Mouse (Mus musculus): ENCODE measurements around the gene Scn5a. TPM values are rescaled to one million over a fixed set of nuclear protein-coding genes. Genes with fewer than 3 reads are reported as not detected.

Gene Scn5a
- polyA plus RNA-seq, 1 experiment from 2014 or later = 0.05 TPM

GRCm38 (mm10) chr9:119580668-119581067, 1.9 kb upstream of the Scn5a start:
- Histone ChIP-seq H3K36me3 (replicated peaks) (no peaks in the 10 kb centered on the region), H3K4me1 (replicated peaks) (peaks cover 12% of the 10 kb centered on the region), H3K27ac (replicated peaks) (no peak overlapping the region), H3K4me2 (no peak overlapping the region), H3K9ac (no peak overlapping the region), H3K27me3 (peaks cover 64% of the 10 kb centered on the region), H3K4me3 (replicated peaks) (no peak overlapping the region), H3K9me3 (replicated peaks) (no peaks in the 10 kb centered on the region)
- WGBS (ENCODE audit: insufficient replicate concordance) = under 1% methylated on average over 6 of the region's 6 CpGs
- no peak for ATAC-seq (ENCODE audit: insufficient read depth)

GRCm38 (mm10) chr9:119580187-119580586, 1.4 kb upstream of the Scn5a start:
- Histone ChIP-seq H3K27me3 (peaks cover 68% of the 10 kb centered on the region), H3K27ac (replicated peaks) (no peak overlapping the region), H3K4me3 (replicated peaks) (no peak overlapping the region), H3K9ac (no peak overlapping the region), H3K4me2 (no peak overlapping the region), H3K4me1 (replicated peaks) (peaks cover 12% of the 10 kb centered on the region), H3K9me3 (replicated peaks) (no peaks in the 10 kb centered on the region), H3K36me3 (replicated peaks) (no peaks in the 10 kb centered on the region)
- WGBS (ENCODE audit: insufficient replicate concordance) = 80% methylated on average over 17 of the region's 17 CpGs
- no peak for ATAC-seq (ENCODE audit: insufficient read depth)

GRCm38 (mm10) chr9:119578311-119578635, 543 bp downstream of the Scn5a start:
- WGBS (ENCODE audit: insufficient replicate concordance) = 3% methylated on average over 24 of the region's 24 CpGs

GRCm38 (mm10) chr9:119576977-119577376, 1.8 kb downstream of the Scn5a start:
- H3K4me3 ChIP-seq (replicated peaks) = no peak overlapping the region
- no peaks in the 10 kb centered on the region for H3K9me3 ChIP-seq (replicated peaks)
- no peak for ATAC-seq (ENCODE audit: insufficient read depth)
- H3K27me3 ChIP-seq = peaks cover 89% of the 10 kb centered on the region
- H3K36me3 ChIP-seq (replicated peaks) = no peaks in the 10 kb centered on the region
- WGBS (ENCODE audit: insufficient replicate concordance) = 52% methylated on average over 2 of the region's 2 CpGs
- no peak overlapping the region for H3K4me2 ChIP-seq
- peaks cover 12% of the 10 kb centered on the region for H3K4me1 ChIP-seq (replicated peaks)
- no peak overlapping the region for H3K9ac ChIP-seq
- H3K27ac ChIP-seq (replicated peaks) = no peak overlapping the region

More at GRCm38 (mm10) chr9:119578311-119578635, 543 bp downstream of the Scn5a start:
- Histone ChIP-seq H3K27ac (replicated peaks) (no peak overlapping the region), H3K9ac (no peak overlapping the region), H3K4me2 (peak overlapping the region; percentile 72), H3K36me3 (replicated peaks) (no peaks in the 10 kb centered on the region), H3K4me1 (replicated peaks) (peaks cover 12% of the 10 kb centered on the region), H3K9me3 (replicated peaks) (no peaks in the 10 kb centered on the region), H3K4me3 (replicated peaks) (peak overlapping the region; percentile 46), H3K27me3 (peaks cover 82% of the 10 kb centered on the region)
- no peak for ATAC-seq (ENCODE audit: insufficient read depth)

GRCm38 (mm10) chr9:119575732-119576131, 3.1 kb downstream of the Scn5a start:
- Histone ChIP-seq H3K4me3 (replicated peaks) (no peak overlapping the region), H3K27ac (replicated peaks) (no peak overlapping the region), H3K4me2 (no peak overlapping the region), H3K36me3 (replicated peaks) (no peaks in the 10 kb centered on the region), H3K9ac (no peak overlapping the region), H3K27me3 (peaks cover 99% of the 10 kb centered on the region), H3K4me1 (replicated peaks) (peaks cover 12% of the 10 kb centered on the region), H3K9me3 (replicated peaks) (no peaks in the 10 kb centered on the region)
- WGBS (ENCODE audit: insufficient replicate concordance) = 49% methylated on average over 9 of the region's 9 CpGs
- ATAC-seq (ENCODE audit: insufficient read depth) = no peak

GRCm38 (mm10) chr9:119574366-119574765, 4.5 kb downstream of the Scn5a start:
- no peaks in the 10 kb centered on the region for H3K9me3 ChIP-seq (replicated peaks)
- H3K27ac ChIP-seq (replicated peaks) = no peak overlapping the region
- H3K4me3 ChIP-seq (replicated peaks) = no peak overlapping the region
- H3K9ac ChIP-seq = no peak overlapping the region
- ATAC-seq (ENCODE audit: insufficient read depth) = no peak
- peaks cover 12% of the 10 kb centered on the region for H3K4me1 ChIP-seq (replicated peaks)
- no peaks in the 10 kb centered on the region for H3K36me3 ChIP-seq (replicated peaks)
- peaks cover 98% of the 10 kb centered on the region for H3K27me3 ChIP-seq
- WGBS (ENCODE audit: insufficient replicate concordance) = 53% methylated on average over 7 of the region's 7 CpGs
- no peak overlapping the region for H3K4me2 ChIP-seq

- H3K27me3 ChIP-seq = peaks cover 85% of the 10 kb centered on the region
- ATAC-seq (ENCODE audit: insufficient read depth) = no peak
These were observed 5.8 kb downstream of the Scn5a start for GRCm38 (mm10) chr9:119573009-119573408.

GRCm38 (mm10) chr9:119571411-119571888, 7.4 kb downstream of the Scn5a start:
- H3K9me3 ChIP-seq (replicated peaks) = no peaks in the 10 kb centered on the region
- no peak overlapping the region for H3K4me2 ChIP-seq
- ATAC-seq (ENCODE audit: insufficient read depth) = no peak
- H3K27me3 ChIP-seq = peaks cover 80% of the 10 kb centered on the region
- H3K9ac ChIP-seq = no peak overlapping the region
- H3K4me1 ChIP-seq (replicated peaks) = no peaks in the 10 kb centered on the region
- no peak overlapping the region for H3K4me3 ChIP-seq (replicated peaks)
- no peaks in the 10 kb centered on the region for H3K36me3 ChIP-seq (replicated peaks)
- no peak overlapping the region for H3K27ac ChIP-seq (replicated peaks)
- WGBS (ENCODE audit: insufficient replicate concordance) = 2% methylated on average over 15 of the region's 15 CpGs

More at GRCm38 (mm10) chr9:119573009-119573408, 5.8 kb downstream of the Scn5a start:
- H3K4me1 ChIP-seq (replicated peaks) = no peaks in the 10 kb centered on the region
- no peak overlapping the region for H3K9ac ChIP-seq
- no peak overlapping the region for H3K27ac ChIP-seq (replicated peaks)
- WGBS (ENCODE audit: insufficient replicate concordance) = 37% methylated on average over 14 of the region's 14 CpGs
- no peaks in the 10 kb centered on the region for H3K36me3 ChIP-seq (replicated peaks)
- no peak overlapping the region for H3K4me2 ChIP-seq
- no peaks in the 10 kb centered on the region for H3K9me3 ChIP-seq (replicated peaks)
- no peak overlapping the region for H3K4me3 ChIP-seq (replicated peaks)

GRCm38 (mm10) chr9:119570652-119571051, 8.2 kb downstream of the Scn5a start:
- Histone ChIP-seq H3K4me1 (replicated peaks) (no peaks in the 10 kb centered on the region), H3K27ac (replicated peaks) (no peak overlapping the region), H3K9me3 (replicated peaks) (no peaks in the 10 kb centered on the region), H3K4me2 (no peak overlapping the region), H3K9ac (no peak overlapping the region), H3K27me3 (peaks cover 80% of the 10 kb centered on the region), H3K36me3 (replicated peaks) (no peaks in the 10 kb centered on the region), H3K4me3 (replicated peaks) (no peak overlapping the region)
- no peak for ATAC-seq (ENCODE audit: insufficient read depth)
- whole genome bisulfite sequencing (ENCODE audit: insufficient replicate concordance) = 18% methylated on average over 9 of the region's 9 CpGs

GRCm38 (mm10) chr9:119568732-119569131, 10.1 kb downstream of the Scn5a start:
- Histone ChIP-seq H3K4me1 (replicated peaks) (no peaks in the 10 kb centered on the region), H3K27me3 (peaks cover 68% of the 10 kb centered on the region), H3K4me3 (replicated peaks) (no peak overlapping the region), H3K27ac (replicated peaks) (no peak overlapping the region), H3K4me2 (no peak overlapping the region), H3K36me3 (replicated peaks) (no peaks in the 10 kb centered on the region), H3K9me3 (replicated peaks) (no peaks in the 10 kb centered on the region), H3K9ac (no peak overlapping the region)
- WGBS (ENCODE audit: insufficient replicate concordance) = 19% methylated on average over 8 of the region's 8 CpGs
- ATAC-seq (ENCODE audit: insufficient read depth) = no peak

GRCm38 (mm10) chr9:119567800-119568199, 11.0 kb downstream of the Scn5a start:
- H3K36me3 ChIP-seq (replicated peaks) = no peaks in the 10 kb centered on the region
- no peaks in the 10 kb centered on the region for H3K9me3 ChIP-seq (replicated peaks)
- H3K27me3 ChIP-seq = peaks cover 62% of the 10 kb centered on the region
- 59% methylated on average over 5 of the region's 5 CpGs for WGBS (ENCODE audit: insufficient replicate concordance)
- ATAC-seq (ENCODE audit: insufficient read depth) = no peak
- H3K4me2 ChIP-seq = no peak overlapping the region
- no peak overlapping the region for H3K27ac ChIP-seq (replicated peaks)
- H3K4me1 ChIP-seq (replicated peaks) = no peaks in the 10 kb centered on the region
- H3K4me3 ChIP-seq (replicated peaks) = no peak overlapping the region
- H3K9ac ChIP-seq = no peak overlapping the region

GRCm38 (mm10) chr9:119566214-119566613, 12.6 kb downstream of the Scn5a start:
- H3K9ac ChIP-seq = no peak overlapping the region
- H3K4me3 ChIP-seq (replicated peaks) = no peak overlapping the region
- no peak for ATAC-seq (ENCODE audit: insufficient read depth)
- no peaks in the 10 kb centered on the region for H3K36me3 ChIP-seq (replicated peaks)
- no peak overlapping the region for H3K4me2 ChIP-seq
- H3K27me3 ChIP-seq = peaks cover 52% of the 10 kb centered on the region
- H3K27ac ChIP-seq (replicated peaks) = no peak overlapping the region
- no peaks in the 10 kb centered on the region for H3K9me3 ChIP-seq (replicated peaks)
- WGBS (ENCODE audit: insufficient replicate concordance) = 13% methylated on average over 10 of the region's 10 CpGs
- no peaks in the 10 kb centered on the region for H3K4me1 ChIP-seq (replicated peaks)
